Comparison of ENCODE assay signal across 10 mouse cellular contexts in genomic region chr4:21990580-21991235, GRCm38 (mm10). TPM values are rescaled to one million over a fixed set of nuclear protein-coding genes. Genes with fewer than 3 reads are reported as not detected.
A peak's percentile ranks its signal among the peaks of the same experiment; 100 is the strongest.
DNase-seq lines count a peak whose midpoint lies in the region; ATAC-seq and TF ChIP-seq lines count a peak whose summit lies in the region.
"Had no signal": no experiment of that assay in that cellular context is flagged by ENCODE, and none has a peak within 500 bp of the region (broad histone marks: within the 10 kb centered on the region; RNA-seq: fewer than 3 reads in every experiment).

No protein-coding gene starts in this region.

- DNase-seq in kidney, postnatal 0 days (ENCODE audit: low spot score): peak; percentile 85
- DNase-seq in kidney, postnatal 36 days: no peak
- DNase-seq in ES-CJ7 (ENCODE audit: low read depth, low spot score): peak; percentile 15
- DNase-seq in c-Kit-positive CD71-positive TER-119-positive erythroid progenitor cells, embryonic 14.5 days (ENCODE audit: low spot score): peak; percentile 12
- peak; percentile 21 for DNase-seq in mesoderm, embryonic 11.5 days (ENCODE audit: low read depth, low spot score)
- DNase-seq in adrenal gland, postnatal 36 days: no peak
- DNase-seq in right cerebral cortex, postnatal 36 days (ENCODE audit: low spot score in 2 of 2): no peak
- DNase-seq: layer of hippocampus, postnatal 36 days; thymus, adult 18-20 months had no signal

- peak; percentile 74 for TF ChIP-seq CTCF in kidney, postnatal 0 days (IDR thresholded peaks at IDR 0.05; ENCODE audit: low read depth)

- WGBS in kidney, postnatal 0 days: 48% methylated on average over 3 of the region's 3 CpGs

- H3K9ac ChIP-seq in kidney, postnatal 0 days (ENCODE audit: low read depth, low read length): no peak overlapping the region

- no peaks in the 10 kb centered on the region for H3K27me3 ChIP-seq in kidney, postnatal 0 days (ENCODE audit: insufficient read depth, low read length)

- no peaks in the 10 kb centered on the region for H3K4me1 ChIP-seq in kidney, postnatal 0 days (replicated peaks; ENCODE audit: insufficient read depth, low read length)

- H3K36me3 ChIP-seq in kidney, postnatal 0 days (ENCODE audit: insufficient read depth, low read length): no peaks in the 10 kb centered on the region

- H3K27ac ChIP-seq in kidney, postnatal 0 days: no peak overlapping the region

- no peaks in the 10 kb centered on the region for H3K9me3 ChIP-seq in kidney, postnatal 0 days (replicated peaks; ENCODE audit: low read length)

- no peak for ATAC-seq in kidney, postnatal 0 days (replicated peaks; ENCODE audit: low FRiP score, low read depth)
- ATAC-seq in cerebellum, adult (ENCODE audit: insufficient number of reproducible peaks, low FRiP score, low TSS enrichment): no peak

- H3K4me2 ChIP-seq in kidney, postnatal 0 days (ENCODE audit: low read length): no peak overlapping the region

- H3K4me3 ChIP-seq in kidney, postnatal 0 days (replicated peaks; ENCODE audit: low read depth, low read length): no peak overlapping the region

RNA-seq across cellular contexts. Expression of gene Faxc, which starts 59.6 kb away (rescaled TPM):
- 1.7 and 2.0 TPM in 2 replicates for polyA plus RNA-seq in kidney, postnatal 0 days (2015; fragmentation: Nextera tagmentation; extraction: Ambion mirVana)
- 1 to 10 TPM; 4.0 TPM for total RNA-seq in adrenal gland, postnatal 36 days (2021)

Comparison
In these comparisons a context has a peak if more than half of its experiments do, and no peak if none do; other contexts are left out.
1. DNase-seq: peak in kidney, postnatal 0 days (single experiment), ES-CJ7 (single experiment), c-Kit-positive CD71-positive TER-119-positive erythroid progenitor cells, embryonic 14.5 days (single experiment) and mesoderm, embryonic 11.5 days (single experiment); none in kidney, postnatal 36 days (0 of 2), adrenal gland, postnatal 36 days (0 of 2) and right cerebral cortex, postnatal 36 days (0 of 2).